Mouse (Mus musculus) cerebral cortex, adult 2 months (tissue): ENCODE data around the gene Ppp1r1a.

ENCODE experiments used
- WGBS: fragments of 180-500 bp; shearing (Covaris S2); methylation state at CpG from one replicate; pipeline ENCODE4 v1.1.7; 2018; 5-methylcytosine and 5-hydroxymethylcytosine counted together

Gene Ppp1r1a

GRCm38 (mm10) chr15:103537822-103538213, at the start of gene Ppp1r1a:
Gene Ppp1r1a (minus strand): TSS chr15:103538003.
- WGBS, result under 1% methylated on average over 34 of the region's 36 CpGs

- WGBS, result 79% methylated on average over 2 of the region's 2 CpGs
These were observed 48.1 kb upstream of the Ppp1r1a start for GRCm38 (mm10) chr15:103585876-103586275.

GRCm38 (mm10) chr15:103564981-103565380, 27.2 kb upstream of the Ppp1r1a start, which contains the start of gene Glycam1:
Gene Glycam1 (minus strand): TSS chr15:103565081.

GRCm38 (mm10) chr15:103552096-103552690, 14.4 kb upstream of the Ppp1r1a start:
- WGBS, result 50% methylated on average over 3 of the region's 3 CpGs

- 34% methylated on average over 1 of the region's 1 CpGs for WGBS
These were observed 13.2 kb upstream of the Ppp1r1a start for GRCm38 (mm10) chr15:103551053-103551452.

GRCm38 (mm10) chr15:103549475-103549874, 11.7 kb upstream of the Ppp1r1a start:
- 88% methylated on average over 1 of the region's 1 CpGs for WGBS

- 89% methylated on average over 3 of the region's 3 CpGs for WGBS
These were observed 10.2 kb upstream of the Ppp1r1a start for GRCm38 (mm10) chr15:103547983-103548382.

- WGBS, result 76% methylated on average over 1 of the region's 1 CpGs
These were observed 2.8 kb upstream of the Ppp1r1a start for GRCm38 (mm10) chr15:103540646-103541045.

- 86% methylated on average over 2 of the region's 2 CpGs for WGBS
These were observed 1.5 kb upstream of the Ppp1r1a start for GRCm38 (mm10) chr15:103539259-103539658.

- WGBS, result 4% methylated on average over 37 of the region's 37 CpGs
These were observed 587 bp downstream of the Ppp1r1a start for GRCm38 (mm10) chr15:103537011-103537821.

- WGBS, result 22% methylated on average over 2 of the region's 2 CpGs
These were observed 1.3 kb downstream of the Ppp1r1a start for GRCm38 (mm10) chr15:103536456-103536855.

- 39% methylated on average over 1 of the region's 1 CpGs for WGBS
These were observed 2.0 kb downstream of the Ppp1r1a start for GRCm38 (mm10) chr15:103535786-103536185.

- WGBS, result 47% methylated on average over 2 of the region's 2 CpGs
These were observed 2.8 kb downstream of the Ppp1r1a start for GRCm38 (mm10) chr15:103535030-103535429.

GRCm38 (mm10) chr15:103534054-103534620, 3.7 kb downstream of the Ppp1r1a start:
- WGBS, result 81% methylated on average over 7 of the region's 7 CpGs

- WGBS, result 2% methylated on average over 5 of the region's 5 CpGs
These were observed 7.4 kb downstream of the Ppp1r1a start for GRCm38 (mm10) chr15:103530372-103530771.

GRCm38 (mm10) chr15:103523156-103523555, 14.6 kb downstream of the Ppp1r1a start:
- 40% methylated on average over 3 of the region's 3 CpGs for WGBS

- 48% methylated on average over 3 of the region's 3 CpGs for WGBS
These were observed 15.2 kb downstream of the Ppp1r1a start for GRCm38 (mm10) chr15:103522458-103523099.

- WGBS, result 45% methylated on average over 4 of the region's 4 CpGs
These were observed 18.1 kb downstream of the Ppp1r1a start for GRCm38 (mm10) chr15:103519386-103520378.

GRCm38 (mm10) chr15:103518600-103519385, 19.0 kb downstream of the Ppp1r1a start:
- 11% methylated on average over 5 of the region's 5 CpGs for WGBS

GRCm38 (mm10) chr15:103514914-103515313, 22.9 kb downstream of the Ppp1r1a start:
- WGBS, result 20% methylated on average over 3 of the region's 3 CpGs
